Mouse (Mus musculus) heart, postnatal 10 days (tissue): Measurements from ENCODE around the gene Efcab3. TPM values are rescaled to one million over a fixed set of nuclear protein-coding genes. Genes with fewer than 3 reads are reported as not detected.

ENCODE experiments used
- DNase-seq, 2 experiments: peaks; one replicate each; pipeline ENCODE4 v3.0.0; 2021
- intact Hi-C: fragments of 180-260 bp; cut with DNase I; formaldehyde crosslinking; loops from one replicate; pipeline ENCODE4 v1.15.1; 2025
- total RNA-seq, 2 experiments: library from RNA; stranded (reverse); gene quantifications; 2 replicates each; pipeline ENCODE4 v1.2.3; 2021

Gene Efcab3
- total RNA-seq, 2 experiments from 2014 or later, result not detected

- intact Hi-C loops, result no loop called here
- no peak for DNase-seq
Observed at GRCm38 (mm10) chr11:105144508-105145210, 81.3 kb downstream of the Efcab3 start.

GRCm38 (mm10) chr11:105145211-105145610 is 81.8 kb downstream of the Efcab3 start:
- no peak for DNase-seq
- intact Hi-C loops, result no loop called here

- no peak for DNase-seq
- intact Hi-C loops, result no loop called here
Observed at GRCm38 (mm10) chr11:105146593-105146992, 83.2 kb downstream of the Efcab3 start, which contains the start of gene Gm10842. Gene Gm10842 (plus strand): TSS chr11:105146893.

- no peak for DNase-seq
- intact Hi-C loops, result no loop called here
Observed at GRCm38 (mm10) chr11:105149353-105149752, 86.0 kb downstream of the Efcab3 start.

- DNase-seq, result no peak
- intact Hi-C loops, result no loop called here
Observed at GRCm38 (mm10) chr11:105149766-105150165, 86.4 kb downstream of the Efcab3 start.

- intact Hi-C loops, result no loop called here
- no peak for DNase-seq
Observed at GRCm38 (mm10) chr11:105150691-105151090, 87.3 kb downstream of the Efcab3 start.

GRCm38 (mm10) chr11:105151226-105152016 is 88.0 kb downstream of the Efcab3 start:
- no peak for DNase-seq
- intact Hi-C loops, result no loop called here

GRCm38 (mm10) chr11:105152017-105152300 is 88.6 kb downstream of the Efcab3 start:
- intact Hi-C loops, result no loop called here
- DNase-seq, result no peak

GRCm38 (mm10) chr11:105152357-105152899 is 89.0 kb downstream of the Efcab3 start:
- intact Hi-C loops, result no loop called here
- DNase-seq, result no peak

GRCm38 (mm10) chr11:105153068-105153833 is 89.9 kb downstream of the Efcab3 start:
- intact Hi-C loops, result no loop called here
- peak; percentile 69 to 76 for DNase-seq

- DNase-seq, result peak in 1 of 2 experiments; percentile 15
- intact Hi-C loops, result no loop called here
Observed at GRCm38 (mm10) chr11:105155915-105156314, 92.5 kb downstream of the Efcab3 start.

- DNase-seq, result peak; percentile 43 to 50
- intact Hi-C loops, result no loop called here
Observed at GRCm38 (mm10) chr11:105156748-105157267, 93.4 kb downstream of the Efcab3 start.

GRCm38 (mm10) chr11:105158047-105158446 is 94.7 kb downstream of the Efcab3 start:
- no peak for DNase-seq
- intact Hi-C loops, result no loop called here

- DNase-seq, result no peak
- intact Hi-C loops, result no loop called here
Observed at GRCm38 (mm10) chr11:105159673-105160360, 96.4 kb downstream of the Efcab3 start.

- intact Hi-C loops, result no loop called here
Observed at GRCm38 (mm10) chr11:105161411-105161810, 98.0 kb downstream of the Efcab3 start.

GRCm38 (mm10) chr11:105164516-105165510 is 101.4 kb downstream of the Efcab3 start:
- intact Hi-C loops, result no loop called here
- no peak for DNase-seq

More at GRCm38 (mm10) chr11:105161411-105161810, 98.0 kb downstream of the Efcab3 start:
- no peak for DNase-seq

- no peak for DNase-seq
- intact Hi-C loops, result no loop called here
Observed at GRCm38 (mm10) chr11:105166780-105167179, 103.4 kb downstream of the Efcab3 start.
